Mouse (Mus musculus) heart, adult 11 months (tissue): Measurements from ENCODE around the gene Lmod3.
A peak's percentile ranks its signal among the peaks of the same experiment; 100 is the strongest.

ENCODE experiments used
- DNase-seq: peaks from one replicate; pipeline ENCODE4 v3.0.0; 2022

Gene Lmod3

GRCm38 (mm10) chr6:97223566-97223965 is 29.0 kb downstream of the Lmod3 start:
- peak; percentile 74 for DNase-seq

DNA sequence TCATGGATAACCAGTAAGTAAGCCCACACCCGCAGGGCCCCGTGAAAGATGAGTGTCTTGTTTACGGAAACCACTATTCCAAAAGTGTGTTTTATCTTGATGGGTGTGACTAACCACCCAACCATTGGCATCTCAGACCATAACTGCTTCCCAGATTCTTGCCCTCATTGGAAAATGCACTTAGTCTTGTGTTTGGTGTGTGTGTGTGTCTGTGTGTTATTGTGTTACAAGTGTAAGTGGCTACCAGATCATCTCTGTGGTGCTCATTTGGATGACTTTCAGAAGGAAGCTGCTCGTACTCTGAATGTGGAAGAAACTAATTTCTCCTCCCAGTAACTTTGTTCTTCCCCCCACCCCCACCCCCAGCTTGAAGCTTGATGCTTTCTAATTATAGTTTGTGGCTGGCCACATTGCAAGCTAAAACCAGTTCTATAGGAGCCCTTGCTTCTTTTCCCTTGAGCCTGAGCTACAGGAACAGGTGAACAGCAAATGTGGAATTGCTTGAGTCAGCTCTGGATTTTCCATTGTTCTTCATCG is 29.6 kb downstream of the Lmod3 start:
- peak; percentile 90 for DNase-seq

DNA sequence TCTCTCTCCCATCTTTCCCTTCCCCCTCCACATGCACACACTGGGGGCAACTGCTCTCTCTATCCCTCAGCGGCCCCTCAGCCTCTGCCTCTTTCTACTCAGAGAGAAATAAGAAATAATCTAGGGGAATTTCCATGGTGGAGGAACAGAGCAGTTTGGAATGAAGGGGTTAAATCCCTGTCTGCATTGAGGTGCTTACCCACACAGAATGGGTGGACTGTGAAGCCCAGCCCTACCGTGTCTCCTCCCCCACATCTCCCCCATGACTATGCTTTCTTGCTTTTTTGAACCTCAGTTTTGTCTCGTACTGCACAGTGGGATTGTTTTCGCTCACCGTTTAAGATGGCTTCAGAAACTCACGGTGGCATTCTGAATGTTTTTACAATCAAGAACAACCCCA is 30.2 kb downstream of the Lmod3 start:
- DNase-seq: peak; percentile 84

DNA sequence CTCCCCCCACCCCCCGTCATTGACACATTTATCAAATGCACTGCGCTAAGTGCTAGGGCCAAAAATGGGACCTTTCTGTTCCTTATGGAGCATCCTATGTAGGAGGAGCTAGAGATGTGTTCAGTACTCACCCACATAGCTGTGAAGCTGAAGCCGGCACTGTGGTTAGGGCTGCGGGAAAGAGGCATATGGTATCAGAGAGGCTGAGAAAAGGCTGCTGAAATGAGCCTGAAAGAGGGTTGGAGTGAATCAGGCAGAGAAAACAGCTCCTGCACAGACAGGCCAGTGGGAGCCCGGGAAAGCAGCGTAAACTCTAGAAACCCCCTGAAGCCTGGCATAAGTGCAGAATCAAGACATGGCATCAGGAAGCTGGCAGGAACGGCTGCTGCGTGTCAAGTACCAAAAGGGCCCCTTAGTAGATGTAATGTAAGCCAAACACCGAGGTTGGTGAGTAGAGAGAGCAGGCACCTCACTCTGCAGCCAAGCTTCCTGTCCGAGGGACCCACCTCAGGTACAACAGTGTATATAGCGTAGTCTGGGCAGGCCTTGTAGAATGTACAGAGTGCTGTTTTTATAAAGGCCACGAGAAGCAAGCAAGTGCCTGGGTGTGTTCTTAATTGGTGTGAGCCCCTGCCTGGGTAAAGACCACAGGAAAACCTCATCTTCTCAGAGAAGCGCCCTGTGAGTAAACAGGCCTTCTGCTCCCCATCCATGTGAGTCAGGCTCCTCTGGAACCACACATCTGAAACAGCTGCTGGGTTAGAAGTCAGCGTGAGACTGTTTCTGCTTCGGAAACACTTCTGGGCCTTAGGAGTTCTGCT is 31.1 kb downstream of the Lmod3 start:
- peak; percentile 89 for DNase-seq

GRCm38 (mm10) chr6:97220672-97221071 is 31.9 kb downstream of the Lmod3 start:
- peak; percentile 55 for DNase-seq

DNA sequence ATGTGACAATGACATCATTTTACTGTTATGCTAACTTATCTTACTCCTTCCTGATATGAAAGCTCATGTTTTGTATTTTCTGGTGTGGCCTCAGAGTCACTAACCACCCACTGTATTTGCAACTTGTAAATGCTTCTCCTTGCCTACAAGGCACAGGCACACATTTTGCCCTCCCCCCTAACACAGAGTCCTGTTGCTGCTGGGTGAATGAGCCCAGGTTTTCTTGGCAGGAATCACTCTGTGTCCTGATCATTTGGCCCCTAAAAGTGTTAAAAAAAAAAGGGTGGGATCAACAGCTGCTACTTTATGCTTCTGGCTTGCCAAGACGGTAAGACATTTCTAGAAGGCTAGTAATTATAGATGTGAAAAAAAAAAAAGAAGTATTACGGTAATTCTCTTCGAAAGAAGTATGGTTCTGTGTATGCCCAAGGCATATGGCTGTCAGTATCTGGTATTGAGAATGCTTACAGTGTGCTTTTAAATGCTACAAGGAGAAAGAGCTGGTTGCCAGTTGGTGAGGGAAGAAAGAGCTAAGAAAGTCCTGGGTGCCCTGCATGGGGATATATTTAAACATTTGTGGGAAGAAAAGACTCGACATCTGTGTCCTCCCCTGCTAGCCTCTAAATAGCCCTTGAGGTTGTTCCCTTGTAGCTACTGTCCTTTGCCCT is 36.3 kb downstream of the Lmod3 start:
- DNase-seq: peak; percentile 57

- peak; percentile 97 for DNase-seq
Observed at GRCm38 (mm10) chr6:97211981-97212380, 40.6 kb downstream of the Lmod3 start.

GRCm38 (mm10) chr6:97210962-97211601 is 41.5 kb downstream of the Lmod3 start:
- DNase-seq: no peak

- peak; percentile 99 for DNase-seq
Observed at GRCm38 (mm10) chr6:97210191-97210961, 42.2 kb downstream of the Lmod3 start, which contains the start of gene Arl6ip5. Arl6ip5 (plus strand) TSS chr6:97210689.

GRCm38 (mm10) chr6:97209751-97210150 is 42.8 kb downstream of the Lmod3 start:
- peak; percentile 85 for DNase-seq

DNA sequence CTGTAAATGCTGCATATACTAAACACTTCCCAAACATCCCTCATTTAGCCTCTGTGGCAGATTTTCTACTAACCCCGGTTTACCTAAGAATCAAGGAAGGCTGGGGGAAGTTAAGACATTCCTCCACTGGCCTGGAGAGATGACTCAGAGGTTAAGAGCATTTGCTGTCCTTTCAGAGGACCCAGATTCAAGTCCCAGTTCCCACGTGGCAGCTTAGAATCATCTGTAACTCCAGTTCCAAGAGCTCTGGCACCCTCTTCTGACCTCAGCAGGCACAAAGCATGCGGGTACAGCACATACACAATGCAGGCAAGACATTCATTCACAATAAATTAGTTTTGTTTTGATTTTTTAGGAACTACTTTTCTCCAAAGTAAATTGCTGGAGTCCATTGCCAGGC is 43.4 kb downstream of the Lmod3 start:
- peak; percentile 82 for DNase-seq

DNA sequence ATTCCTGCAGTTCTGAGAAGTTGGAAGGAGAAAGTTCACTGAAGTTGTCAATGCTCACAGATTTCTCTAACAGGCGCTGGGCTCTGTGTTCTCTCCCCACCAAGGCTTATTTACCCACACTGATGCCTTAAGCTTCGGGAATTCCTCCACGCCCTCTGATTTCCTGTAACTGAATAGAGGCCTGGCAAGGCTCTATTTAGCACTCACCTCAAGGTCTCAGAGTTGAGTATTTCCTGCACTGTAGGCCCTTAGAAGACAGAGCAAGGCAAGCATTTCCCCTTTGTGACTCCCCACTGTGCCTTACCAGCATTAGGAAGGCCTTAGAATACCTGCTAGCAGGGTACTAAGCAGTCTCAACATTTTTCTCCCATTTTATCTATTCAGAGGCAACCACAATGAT is 44.2 kb downstream of the Lmod3 start:
- peak; percentile 91 for DNase-seq

- peak; percentile 28 for DNase-seq
Observed at GRCm38 (mm10) chr6:97207085-97207484, 45.5 kb downstream of the Lmod3 start.

- peak; percentile 100 for DNase-seq
Observed at GRCm38 (mm10) chr6:97205439-97205885, 47.1 kb downstream of the Lmod3 start, which contains the start of gene Uba3. Uba3 (minus strand) TSS chr6:97205647.

GRCm38 (mm10) chr6:97204952-97205351 is 47.6 kb downstream of the Lmod3 start:
- peak; percentile 95 for DNase-seq

- peak; percentile 63 for DNase-seq
Observed at GRCm38 (mm10) chr6:97204252-97204869, 48.2 kb downstream of the Lmod3 start.

DNA sequence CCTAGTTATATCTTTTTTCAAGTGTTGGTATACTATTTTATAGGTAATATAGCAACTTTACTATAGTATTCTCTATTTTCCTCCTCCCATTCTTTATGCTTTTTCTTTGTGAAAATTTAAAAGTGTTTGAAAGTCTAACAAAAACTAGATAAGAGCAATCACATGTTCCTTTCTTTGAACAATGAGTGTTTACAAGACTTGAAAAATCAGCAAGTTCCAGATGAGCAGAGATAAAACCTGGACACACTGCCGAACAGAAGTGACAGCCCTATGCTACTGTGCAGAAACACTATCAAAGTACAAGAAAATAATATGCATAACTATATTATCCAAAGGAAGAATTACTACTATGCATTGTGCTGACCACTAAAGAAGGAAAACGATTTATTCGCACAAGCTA is 50.1 kb downstream of the Lmod3 start:
- no peak for DNase-seq

- peak; percentile 42 for DNase-seq
Observed at GRCm38 (mm10) chr6:97200437-97200836, 52.1 kb downstream of the Lmod3 start.
